ENCODE assay signal across 10 mouse cellular contexts in genomic region chr9:58232374-58232773, GRCm38 (mm10). TPM values are rescaled to one million over a fixed set of nuclear protein-coding genes. Genes with fewer than 3 reads are reported as not detected.
DNase-seq lines count a peak whose midpoint lies in the region; ATAC-seq and TF ChIP-seq lines count a peak whose summit lies in the region.
"Had no signal": no experiment of that assay in that cellular context is flagged by ENCODE, and none has a peak within 500 bp of the region (broad histone marks: within the 10 kb centered on the region; RNA-seq: fewer than 3 reads in every experiment).

No protein-coding gene starts in this region.

- no peak overlapping the region for H3K4me2 ChIP-seq in kidney, embryonic 14.5 days (replicated peaks; ENCODE audit: low read depth, low read length)
- H3K4me2 ChIP-seq in heart, embryonic 14.5 days (ENCODE audit: low read length) = no peak overlapping the region
- H3K4me2 ChIP-seq in liver, postnatal 0 days (ENCODE audit: low read depth, low read length) = 0 out of 2 replicates have a peak overlapping the region, but pooled peaks have one; percentile 26

- no peak for ATAC-seq in kidney, embryonic 14.5 days (ENCODE audit: low FRiP score, low TSS enrichment)
- ATAC-seq in heart, embryonic 14.5 days (ENCODE audit: insufficient number of reproducible peaks, insufficient read depth, low FRiP score, low read depth) = 0 out of 2 replicates have a peak, but pooled peaks have one; percentile 11
- ATAC-seq in liver, postnatal 0 days = peak; percentile 66; the same call in 1 of the 2 replicates
- ATAC-seq in frontal cortex, adult (ENCODE audit: low TSS enrichment) = no peak

- no peak for TF ChIP-seq EP300 in liver, postnatal 0 days (IDR thresholded peaks at IDR 0.05; ENCODE audit: low read depth)

- H3K4me1 ChIP-seq in kidney, embryonic 14.5 days (ENCODE audit: control insufficient read depth, insufficient read depth, low read length) = 0 out of 2 replicates have a peak, but pooled peaks cover 4% of the 10 kb centered on the region
- H3K4me1 ChIP-seq in bone marrow macrophage, adult 2 months (ENCODE audit: control insufficient read depth, insufficient read depth, low read length) = peaks cover 49% of the 10 kb centered on the region
- peaks cover 0 to 6% of the 10 kb centered on the region in 2 experiments; a peak in 1 of 4 replicates for H3K4me1 ChIP-seq in heart, embryonic 14.5 days (ENCODE audit: control insufficient read depth in 2 of 2, insufficient read depth in 2 of 2, low read length in 2 of 2)
- H3K4me1 ChIP-seq in liver, postnatal 0 days (ENCODE audit: insufficient read depth) = peaks cover 10% of the 10 kb centered on the region

- peak overlapping the region; percentile 32; the same call in 1 of the 2 replicates for H3K27ac ChIP-seq in kidney, embryonic 14.5 days (ENCODE audit: low read depth, low read length)
- H3K27ac ChIP-seq in bone marrow macrophage, adult 2 months (ENCODE audit: insufficient read depth, low read depth, low read length) = peak overlapping the region; percentile 95
- peak overlapping the region; percentile 24 to 72 for H3K27ac ChIP-seq in heart, embryonic 14.5 days (replicated peaks in 1 of 2; ENCODE audit: control insufficient read depth in 1 of 2, insufficient read depth in 1 of 2, low read depth in 2 of 2, low read length in 2 of 2)
- peak overlapping the region; percentile 80 for H3K27ac ChIP-seq in liver, postnatal 0 days (ENCODE audit: low read depth)

- 59% methylated on average over 5 of the region's 5 CpGs for WGBS in kidney, embryonic 14.5 days
- 52% methylated on average over 5 of the region's 5 CpGs for WGBS in heart, embryonic 14.5 days
- 42% methylated on average over 5 of the region's 5 CpGs for WGBS in liver, postnatal 0 days (ENCODE audit: insufficient replicate concordance)

- DNase-seq in kidney, adult 8-10 months = no peak
- no peak for DNase-seq in liver, postnatal 0 days
- no peak for DNase-seq in spleen, postnatal 4 days (ENCODE audit: low spot score in 2 of 2)
- DNase-seq in urinary bladder, adult 2 months (ENCODE audit: low spot score) = no peak
- DNase-seq: adrenal gland, postnatal 25 days; gastrocnemius, postnatal 25 days had no signal

- no peak overlapping the region for H3K4me3 ChIP-seq in kidney, embryonic 14.5 days (ENCODE audit: low read length)
- H3K4me3 ChIP-seq in bone marrow macrophage, adult 2 months (ENCODE audit: insufficient read depth, low read length) = peak overlapping the region; percentile 17; the same call in 1 of the 2 replicates
- no peak overlapping the region for H3K4me3 ChIP-seq in heart, embryonic 14.5 days (ENCODE audit: control insufficient read depth in 1 of 2, insufficient read depth in 1 of 2, low read depth in 1 of 2, low read length in 2 of 2)
- H3K4me3 ChIP-seq in liver, postnatal 0 days (ENCODE audit: low read depth, low read length) = no peak overlapping the region

- H3K9me3 ChIP-seq in kidney, embryonic 14.5 days (ENCODE audit: control insufficient read depth, low read length) = no peaks in the 10 kb centered on the region
- no peaks in the 10 kb centered on the region for H3K9me3 ChIP-seq in heart, embryonic 14.5 days (ENCODE audit: control insufficient read depth, low read length)
- H3K9me3 ChIP-seq in liver, postnatal 0 days (ENCODE audit: low read length) = no peaks in the 10 kb centered on the region

- H3K36me3 ChIP-seq in kidney, embryonic 14.5 days (ENCODE audit: control insufficient read depth, insufficient read depth, low read length) = peaks cover 55% of the 10 kb centered on the region
- peaks cover 68% of the 10 kb centered on the region for H3K36me3 ChIP-seq in heart, embryonic 14.5 days (ENCODE audit: control insufficient read depth, insufficient read depth, low read length)
- H3K36me3 ChIP-seq in liver, postnatal 0 days (replicated peaks; ENCODE audit: insufficient read depth, low read length) = peaks cover 80% of the 10 kb centered on the region

- H3K27me3 ChIP-seq in kidney, embryonic 14.5 days (ENCODE audit: control insufficient read depth, insufficient read depth, low read length) = no peaks in the 10 kb centered on the region
- H3K27me3 ChIP-seq in heart, embryonic 14.5 days (ENCODE audit: control insufficient read depth, insufficient read depth, low read length) = no peaks in the 10 kb centered on the region
- H3K27me3 ChIP-seq in liver, postnatal 0 days (ENCODE audit: insufficient read depth, low read length) = no peaks in the 10 kb centered on the region

- no peak for TF ChIP-seq POLR2A in bone marrow macrophage, adult 2 months (IDR thresholded peaks at IDR 0.05; ENCODE audit: borderline replicate concordance, low read depth, low read length)

- no peak overlapping the region for H3K9ac ChIP-seq in kidney, embryonic 14.5 days (ENCODE audit: low read depth, low read length)
- H3K9ac ChIP-seq in heart, embryonic 14.5 days (ENCODE audit: low read length) = no peak overlapping the region
- no peak overlapping the region for H3K9ac ChIP-seq in liver, postnatal 0 days (replicated peaks)

- TF ChIP-seq CTCF in bone marrow macrophage, adult 2 months (IDR thresholded peaks at IDR 0.05; ENCODE audit: low read depth, low read length) = no peak
- TF ChIP-seq CTCF in liver, postnatal 0 days (IDR thresholded peaks at IDR 0.05; ENCODE audit: low read depth) = no peak

RNA-seq across cellular contexts. Expression of gene Pml, which starts 17.2 kb away (rescaled TPM):
- 13.5 and 25.0 TPM in 2 replicates for polyA plus RNA-seq in kidney, embryonic 14.5 days (2014; fragmentation: Nextera tagmentation; extraction: Ambion mirVana)
- polyA plus RNA-seq in bone marrow macrophage, adult 2 months (2012; ENCODE audit: insufficient read depth, insufficient read length, missing spikeins) = 60.5 and 71.3 TPM in 2 replicates
- polyA plus RNA-seq in heart, embryonic 14.5 days (2014; fragmentation: Nextera tagmentation; extraction: Ambion mirVana) = 11.0 and 11.8 TPM in 2 replicates
- 8.4 and 8.5 TPM in 2 replicates for polyA plus RNA-seq in liver, postnatal 0 days (2015; fragmentation: Nextera tagmentation; extraction: Ambion mirVana)
- 14.2 and 21.8 TPM in 2 replicates for polyA plus RNA-seq in urinary bladder, adult 2 months (2012; rRNA removed)

RNA-seq across cellular contexts. Expression of gene Stoml1, which starts 20.6 kb away (rescaled TPM):
- 22.3 and 29.8 TPM in 2 replicates for polyA plus RNA-seq in kidney, embryonic 14.5 days (2014; fragmentation: Nextera tagmentation; extraction: Ambion mirVana)
- polyA plus RNA-seq in bone marrow macrophage, adult 2 months (2012; ENCODE audit: insufficient read depth, insufficient read length, missing spikeins) = 21.3 and 25.2 TPM in 2 replicates
- polyA plus RNA-seq in heart, embryonic 14.5 days (2014; fragmentation: Nextera tagmentation; extraction: Ambion mirVana) = 22.7 and 25.6 TPM in 2 replicates
- 5.6 and 6.7 TPM in 2 replicates for polyA plus RNA-seq in liver, postnatal 0 days (2015; fragmentation: Nextera tagmentation; extraction: Ambion mirVana)
- polyA plus RNA-seq in urinary bladder, adult 2 months (2012; rRNA removed) = 60.9 and 66.9 TPM in 2 replicates

RNA-seq across cellular contexts. Expression of gene Islr2, which starts 28.3 kb away (rescaled TPM):
- 0.12 and 0.23 TPM in 2 replicates for polyA plus RNA-seq in kidney, embryonic 14.5 days (2014; fragmentation: Nextera tagmentation; extraction: Ambion mirVana)
- polyA plus RNA-seq in bone marrow macrophage, adult 2 months (2012; ENCODE audit: insufficient read depth, insufficient read length, missing spikeins) = not detected in 2 replicates
- polyA plus RNA-seq in heart, embryonic 14.5 days (2014; fragmentation: Nextera tagmentation; extraction: Ambion mirVana) = not detected in 2 replicates
- not detected in 2 replicates for polyA plus RNA-seq in liver, postnatal 0 days (2015; fragmentation: Nextera tagmentation; extraction: Ambion mirVana)
- 0.15 and 0.19 TPM in 2 replicates for polyA plus RNA-seq in urinary bladder, adult 2 months (2012; rRNA removed)

RNA-seq across cellular contexts. Expression of gene Islr, which starts 28.3 kb away (rescaled TPM):
- polyA plus RNA-seq in kidney, embryonic 14.5 days (2014; fragmentation: Nextera tagmentation; extraction: Ambion mirVana) = 47.4 and 48.6 TPM in 2 replicates
- not detected in 2 replicates for polyA plus RNA-seq in bone marrow macrophage, adult 2 months (2012; ENCODE audit: insufficient read depth, insufficient read length, missing spikeins)
- polyA plus RNA-seq in heart, embryonic 14.5 days (2014; fragmentation: Nextera tagmentation; extraction: Ambion mirVana) = 10.5 and 15.6 TPM in 2 replicates
- polyA plus RNA-seq in liver, postnatal 0 days (2015; fragmentation: Nextera tagmentation; extraction: Ambion mirVana) = 2.9 and 3.0 TPM in 2 replicates
- 137 and 139 TPM in 2 replicates for polyA plus RNA-seq in urinary bladder, adult 2 months (2012; rRNA removed)

Comparison
In these comparisons a context has a peak if more than half of its experiments do, and no peak if none do; other contexts are left out.
1. ATAC-seq: peak in heart, embryonic 14.5 days (single experiment) and liver, postnatal 0 days (single experiment); none in kidney, embryonic 14.5 days (single experiment) and frontal cortex, adult (single experiment).
2. H3K27ac ChIP-seq: peak in every context shown above with its lines; median percentile 95 in bone marrow macrophage, adult 2 months; 80 in liver, postnatal 0 days; 48 in heart, embryonic 14.5 days; 32 in kidney, embryonic 14.5 days.